Comparison of ENCODE assay signal across 26 mouse cellular contexts in genomic region chr19:47186514-47187275, GRCm38 (mm10). TPM values are rescaled to one million over a fixed set of nuclear protein-coding genes. Genes with fewer than 3 reads are reported as not detected.
A peak's percentile ranks its signal among the peaks of the same experiment; 100 is the strongest.
DNase-seq lines count a peak whose midpoint lies in the region; ATAC-seq and TF ChIP-seq lines count a peak whose summit lies in the region.
"Had no signal": no experiment of that assay in that cellular context is flagged by ENCODE, and none has a peak within 500 bp of the region (broad histone marks: within the 10 kb centered on the region; RNA-seq: fewer than 3 reads in every experiment).

No protein-coding gene starts in this region.

- H3K36me3 ChIP-seq in intestine, postnatal 0 days (ENCODE audit: control insufficient read depth, insufficient read depth): no peaks in the 10 kb centered on the region
- H3K36me3 ChIP-seq: embryonic facial prominence, embryonic 15.5 days; heart, embryonic 13.5 days; liver, embryonic 15.5 days; neural tube, embryonic 13.5 days had no signal

- H3K4me3 ChIP-seq in intestine, postnatal 0 days (ENCODE audit: low read depth, low read length): no peak overlapping the region
- H3K4me3 ChIP-seq: embryonic facial prominence, embryonic 15.5 days; heart, embryonic 13.5 days; liver, embryonic 15.5 days; neural tube, embryonic 13.5 days had no signal

- WGBS in intestine, postnatal 0 days: 48% methylated on average over 15 of the region's 15 CpGs

- H3K27me3 ChIP-seq in intestine, postnatal 0 days (replicated peaks; ENCODE audit: control insufficient read depth, insufficient read depth, low read length): no peaks in the 10 kb centered on the region
- H3K27me3 ChIP-seq: embryonic facial prominence, embryonic 15.5 days had no signal

- no peak overlapping the region for H3K4me2 ChIP-seq in intestine, postnatal 0 days (replicated peaks; ENCODE audit: low read depth)
- H3K4me2 ChIP-seq: embryonic facial prominence, embryonic 15.5 days; heart, embryonic 13.5 days; liver, embryonic 15.5 days; neural tube, embryonic 13.5 days had no signal

- no peaks in the 10 kb centered on the region for H3K9me3 ChIP-seq in intestine, postnatal 0 days (ENCODE audit: control insufficient read depth)
- H3K9me3 ChIP-seq: embryonic facial prominence, embryonic 15.5 days; liver, embryonic 15.5 days had no signal

- H3K4me1 ChIP-seq in intestine, postnatal 0 days (replicated peaks; ENCODE audit: control insufficient read depth, insufficient read depth, low read length): no peaks in the 10 kb centered on the region
- H3K4me1 ChIP-seq: liver, embryonic 15.5 days had no signal

- no peak for ATAC-seq in cerebellum, adult (ENCODE audit: insufficient number of reproducible peaks, low FRiP score, low TSS enrichment)
- ATAC-seq in intestine, postnatal 0 days: no peak
- ATAC-seq: hindbrain, embryonic 16.5 days had no signal

- H3K27ac ChIP-seq in intestine, postnatal 0 days (ENCODE audit: low read depth, low read length): no peak overlapping the region
- H3K27ac ChIP-seq: embryonic facial prominence, embryonic 15.5 days; heart, embryonic 13.5 days; kidney, postnatal 0 days; liver, embryonic 15.5 days; neural tube, embryonic 13.5 days had no signal

- no peak overlapping the region for H3K9ac ChIP-seq in intestine, postnatal 0 days (ENCODE audit: low read depth, low read length)
- H3K9ac ChIP-seq: embryonic facial prominence, embryonic 15.5 days; heart, embryonic 13.5 days; liver, embryonic 15.5 days; neural tube, embryonic 13.5 days had no signal

- no peak for TF ChIP-seq CTCF in intestine, postnatal 0 days (IDR thresholded peaks at IDR 0.05; ENCODE audit: low read depth)

- peak; percentile 48 for DNase-seq in cerebellum, adult 8-10 months
- DNase-seq in layer of hippocampus, adult 9-11 months: peak; percentile 61
- no peak for DNase-seq in layer of hippocampus, postnatal 36 days
- peak; percentile 51 to 59 for DNase-seq in right cerebral cortex, postnatal 10 days (ENCODE audit: low spot score in 2 of 2)
- no peak for DNase-seq in right cerebral cortex, postnatal 25 days
- DNase-seq in lung, postnatal 4 days: no peak
- DNase-seq: adrenal gland, adult 8-10 months; embryo, embryonic 11 days; kidney, adult 11 months; midbrain, embryonic 14.5 days; thymus, adult 2 months had no signal

RNA-seq across cellular contexts. Expression of gene Neurl1a, which starts 8.1 kb away (rescaled TPM):
- total RNA-seq in layer of hippocampus, postnatal 36 days (2021): 100 to 1,000 TPM; 174 to 190 TPM
- 2.4 and 2.6 TPM in 2 replicates for polyA plus RNA-seq in intestine, postnatal 0 days (2015; fragmentation: Nextera tagmentation; extraction: Ambion mirVana)
- total RNA-seq: granulocyte monocyte progenitor cell, adult 5-6 weeks had no signal

RNA-seq across cellular contexts. Expression of gene Calhm3, which starts 29.1 kb away (rescaled TPM):
- not detected for total RNA-seq in layer of hippocampus, postnatal 36 days (2021)
- 0.43 and 0.95 TPM in 2 replicates for polyA plus RNA-seq in intestine, postnatal 0 days (2015; fragmentation: Nextera tagmentation; extraction: Ambion mirVana)
- total RNA-seq: adrenal gland, adult 8-10 months; gastrocnemius, adult 8-10 months; granulocyte monocyte progenitor cell, adult 5-6 weeks; heart, postnatal 25 days; layer of hippocampus, adult 18-20 months had no signal
- polyA plus RNA-seq: embryonic facial prominence, embryonic 15.5 days; heart, embryonic 13.5 days; hindbrain, embryonic 16.5 days; kidney, postnatal 0 days; limb, embryonic 14.5 days; liver, embryonic 15.5 days; lung, embryonic 16.5 days; midbrain, embryonic 14.5 days; neural tube, embryonic 13.5 days; stomach, embryonic 16.5 days had no signal

RNA-seq across cellular contexts. Expression of gene Calhm1, which starts 42.6 kb away (rescaled TPM):
- total RNA-seq in layer of hippocampus, postnatal 36 days (2021): not detected
- polyA plus RNA-seq in intestine, postnatal 0 days (2015; fragmentation: Nextera tagmentation; extraction: Ambion mirVana): not detected in 2 replicates
- total RNA-seq: adrenal gland, adult 8-10 months; gastrocnemius, adult 8-10 months; granulocyte monocyte progenitor cell, adult 5-6 weeks; heart, postnatal 25 days; layer of hippocampus, adult 18-20 months had no signal
- polyA plus RNA-seq: embryonic facial prominence, embryonic 15.5 days; heart, embryonic 13.5 days; hindbrain, embryonic 16.5 days; kidney, postnatal 0 days; limb, embryonic 14.5 days; liver, embryonic 15.5 days; lung, embryonic 16.5 days; midbrain, embryonic 14.5 days; neural tube, embryonic 13.5 days; stomach, embryonic 16.5 days; thymus, adult 2 months had no signal

RNA-seq across cellular contexts. Expression of gene Calhm2, which starts 48.6 kb away (rescaled TPM):
- 1 to 10 TPM; 4.0 to 4.2 TPM for total RNA-seq in layer of hippocampus, postnatal 36 days (2021)
- 2.6 and 3.0 TPM in 2 replicates for polyA plus RNA-seq in intestine, postnatal 0 days (2015; fragmentation: Nextera tagmentation; extraction: Ambion mirVana)

Comparison
In these comparisons a context has a peak if more than half of its experiments do, and no peak if none do; other contexts are left out.
1. DNase-seq: peak in cerebellum, adult 8-10 months (single experiment), layer of hippocampus, adult 9-11 months (single experiment) and right cerebral cortex, postnatal 10 days (2 of 2); none in layer of hippocampus, postnatal 36 days (0 of 2), right cerebral cortex, postnatal 25 days (single experiment) and lung, postnatal 4 days (0 of 2).